Mouse (Mus musculus) gastrocnemius, postnatal 10 days (tissue): ENCODE data around the gene Dnajc30. TPM values are rescaled to one million over a fixed set of nuclear protein-coding genes. Genes with fewer than 3 reads are reported as not detected.

ENCODE experiments used
- DNase-seq: peaks from one replicate; pipeline ENCODE4 v3.0.0; 2021; ENCODE audit warnings: mixed read lengths
- total RNA-seq, 2 experiments: library from RNA; stranded (reverse); gene quantifications; 2 replicates each; pipeline ENCODE4 v1.2.3; 2021

The Dnajc30 gene
- total RNA-seq, 2 experiments from 2014 or later: 22.4 to 23.3 TPM

GRCm38 (mm10) chr5:135109017-135109416, 45.0 kb downstream of the Dnajc30 start:
- no peak for DNase-seq

GRCm38 (mm10) chr5:135109426-135109825, 45.4 kb downstream of the Dnajc30 start:
- no peak for DNase-seq

- DNase-seq: no peak
These were observed 46.0 kb downstream of the Dnajc30 start for GRCm38 (mm10) chr5:135109976-135110375.

GRCm38 (mm10) chr5:135113782-135114181, 49.8 kb downstream of the Dnajc30 start:
- DNase-seq: no peak

GRCm38 (mm10) chr5:135115241-135115640, 51.2 kb downstream of the Dnajc30 start:
- no peak for DNase-seq

Other genes with a start within 250 kb of the Dnajc30 start
- not detected for gene Tmem270, start 157.5 kb upstream of the Dnajc30 start, total RNA-seq
- under 1 TPM in 1 of 2 experiments, not detected in 1; 0.84 TPM for gene Cldn13, start 148.7 kb upstream of the Dnajc30 start, total RNA-seq
- gene Mettl27, start 131.8 kb upstream of the Dnajc30 start, total RNA-seq: 1 to 10 TPM; 7.4 to 8.6 TPM
- not detected for gene Cldn4, start 117.3 kb upstream of the Dnajc30 start, total RNA-seq
- not detected for gene Cldn3, start 78.0 kb upstream of the Dnajc30 start, total RNA-seq
- 10 to 100 TPM; 51.2 to 60.6 TPM for gene Abhd11, start 55.0 kb upstream of the Dnajc30 start, total RNA-seq
- 1 to 10 TPM; 2.0 to 5.1 TPM for gene Stx1a, start 40.7 kb upstream of the Dnajc30 start, total RNA-seq
- 10 to 100 TPM; 28.6 to 30.3 TPM for gene Bud23, start 757 bp downstream of the Dnajc30 start, total RNA-seq
- 1 to 10 TPM; 2.3 to 3.0 TPM for gene Vps37d, start 14.1 kb downstream of the Dnajc30 start, total RNA-seq
- gene Mlxipl, start 25.7 kb downstream of the Dnajc30 start, total RNA-seq: 10 to 100 TPM; 28.4 to 32.5 TPM
- gene Tbl2, start 85.5 kb downstream of the Dnajc30 start, total RNA-seq: 10 to 100 TPM; 13.6 to 16.8 TPM
- gene Bcl7b, start 104.1 kb downstream of the Dnajc30 start, total RNA-seq: 10 to 100 TPM; 28.4 to 28.9 TPM
- 10 to 100 TPM; 29.0 to 39.2 TPM for gene Baz1b, start 123.1 kb downstream of the Dnajc30 start, total RNA-seq
- gene Fzd9, start 187.0 kb downstream of the Dnajc30 start, total RNA-seq: 1 to 10 TPM; 9.2 to 9.8 TPM